Mouse (Mus musculus): ENCODE data around the gene Gcm2. TPM values are rescaled to one million over a fixed set of nuclear protein-coding genes. Genes with fewer than 3 reads are reported as not detected.

Gene Gcm2
- polyA plus RNA-seq, 1 experiment from 2014 or later = not detected

- no peak overlapping the region for H3K4me2 ChIP-seq (ENCODE audit: low read depth, low read length)
- H3K9ac ChIP-seq (replicated peaks; ENCODE audit: low read depth, low read length) = no peak overlapping the region
- no peak for ATAC-seq (ENCODE audit: low read depth)
- no peak overlapping the region for H3K4me3 ChIP-seq (ENCODE audit: low read depth, low read length)
- H3K4me1 ChIP-seq (ENCODE audit: control insufficient read depth, insufficient read depth, low read length) = no peaks in the 10 kb centered on the region
- H3K27ac ChIP-seq (ENCODE audit: low read depth, low read length) = no peak overlapping the region
- no peaks in the 10 kb centered on the region for H3K9me3 ChIP-seq (ENCODE audit: control insufficient read depth, low read length)
- no peaks in the 10 kb centered on the region for H3K27me3 ChIP-seq (ENCODE audit: control insufficient read depth, insufficient read depth, low read length)
- H3K36me3 ChIP-seq (ENCODE audit: control insufficient read depth, insufficient read depth, low read length) = no peaks in the 10 kb centered on the region
- WGBS = 91% methylated on average over 11 of the region's 11 CpGs
Observed at GRCm38 (mm10) chr13:41071617-41072016, 39.2 kb downstream of the Gcm2 start.

DNA sequence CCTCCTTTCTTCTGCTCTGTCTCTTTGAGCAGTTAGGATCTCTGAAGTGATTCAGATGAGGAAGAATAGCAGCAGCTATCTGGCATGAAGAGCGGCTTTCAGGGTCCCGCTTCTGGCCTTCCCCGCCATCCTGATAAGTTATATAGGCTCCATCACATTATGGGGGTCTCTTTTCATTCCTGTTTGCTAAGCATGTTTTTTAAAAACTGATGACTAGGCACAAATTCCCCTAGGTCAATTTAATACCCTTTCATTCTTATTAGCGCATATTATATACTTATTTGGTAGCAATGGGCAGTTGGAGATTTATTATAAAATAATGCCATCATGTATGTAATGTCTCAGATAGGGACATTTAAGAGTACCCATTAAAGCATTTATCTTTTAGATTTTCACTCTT, 43.2 kb downstream of the Gcm2 start:
- H3K27ac ChIP-seq (ENCODE audit: low read depth, low read length) = no peak overlapping the region
- no peaks in the 10 kb centered on the region for H3K27me3 ChIP-seq (ENCODE audit: control insufficient read depth, insufficient read depth, low read length)
- H3K4me1 ChIP-seq (ENCODE audit: control insufficient read depth, insufficient read depth, low read length) = no peaks in the 10 kb centered on the region
- no peak for ATAC-seq (ENCODE audit: low read depth)
- no peaks in the 10 kb centered on the region for H3K36me3 ChIP-seq (ENCODE audit: control insufficient read depth, insufficient read depth, low read length)
- no peak overlapping the region for H3K4me2 ChIP-seq (ENCODE audit: low read depth, low read length)
- no peak overlapping the region for H3K9ac ChIP-seq (replicated peaks; ENCODE audit: low read depth, low read length)
- H3K4me3 ChIP-seq (ENCODE audit: low read depth, low read length) = no peak overlapping the region
- 93% methylated on average over 4 of the region's 4 CpGs for WGBS
- H3K9me3 ChIP-seq (ENCODE audit: control insufficient read depth, low read length) = no peaks in the 10 kb centered on the region

DNA sequence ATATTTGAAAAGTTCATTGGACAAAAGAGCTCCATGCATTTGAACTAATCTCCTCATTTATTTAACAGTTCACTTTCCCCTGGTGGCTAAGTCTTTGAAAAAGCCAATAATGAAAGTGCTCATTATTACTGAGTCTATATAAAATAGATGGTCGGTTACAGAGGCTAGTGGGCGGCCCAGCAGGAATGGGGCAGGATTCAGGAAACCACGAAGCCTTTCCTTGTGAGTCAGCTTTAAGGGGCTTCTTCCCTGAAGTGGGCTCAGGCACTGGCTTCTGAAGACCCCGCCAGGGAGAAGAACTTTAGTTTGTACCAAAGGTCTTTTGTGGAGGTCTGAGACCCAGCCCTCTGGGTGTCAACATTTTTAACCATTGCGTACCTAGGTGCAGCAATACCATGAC, 58.9 kb downstream of the Gcm2 start:
- Histone ChIP-seq H3K27ac (ENCODE audit: low read depth, low read length) (no peak overlapping the region), H3K4me2 (ENCODE audit: low read depth, low read length) (no peak overlapping the region), H3K9me3 (ENCODE audit: control insufficient read depth, low read length) (no peaks in the 10 kb centered on the region), H3K9ac (replicated peaks; ENCODE audit: low read depth, low read length) (no peak overlapping the region), H3K36me3 (ENCODE audit: control insufficient read depth, insufficient read depth, low read length) (no peaks in the 10 kb centered on the region), H3K27me3 (ENCODE audit: control insufficient read depth, insufficient read depth, low read length) (no peaks in the 10 kb centered on the region), H3K4me3 (ENCODE audit: low read depth, low read length) (no peak overlapping the region), H3K4me1 (ENCODE audit: control insufficient read depth, insufficient read depth, low read length) (no peaks in the 10 kb centered on the region)
- WGBS = 64% methylated on average over 5 of the region's 5 CpGs
- ATAC-seq (ENCODE audit: low read depth) = no peak

Other genes with a start within 250 kb of the Gcm2 start
- 55.5 and 63.9 TPM in 2 replicates for gene Pak1ip1, start 110.0 kb downstream of the Gcm2 start, polyA plus RNA-seq (2014; fragmentation: Nextera tagmentation; extraction: Ambion mirVana)
- gene Tmem14c, start 94.7 kb downstream of the Gcm2 start, polyA plus RNA-seq (2014; fragmentation: Nextera tagmentation; extraction: Ambion mirVana) = 126 and 151 TPM in 2 replicates
- 0.72 and 0.83 TPM in 2 replicates for gene Mak, start 31.3 kb downstream of the Gcm2 start, polyA plus RNA-seq (2014; fragmentation: Nextera tagmentation; extraction: Ambion mirVana)
- not detected in 2 replicates for gene Sycp2l, start 3.3 kb upstream of the Gcm2 start, polyA plus RNA-seq (2014; fragmentation: Nextera tagmentation; extraction: Ambion mirVana)
- gene Elovl2, start 109.4 kb upstream of the Gcm2 start, polyA plus RNA-seq (2014; fragmentation: Nextera tagmentation; extraction: Ambion mirVana) = 43.5 and 45.3 TPM in 2 replicates
- gene Smim13, start 138.8 kb upstream of the Gcm2 start, polyA plus RNA-seq (2014; fragmentation: Nextera tagmentation; extraction: Ambion mirVana) = 30.0 and 31.7 TPM in 2 replicates
- not detected in 2 replicates for gene Gm17364, start 162.9 kb upstream of the Gcm2 start, polyA plus RNA-seq (2014; fragmentation: Nextera tagmentation; extraction: Ambion mirVana)